Mouse (Mus musculus): ENCODE results near the gene Ica1. TPM values are rescaled to one million over a fixed set of nuclear protein-coding genes. Genes with fewer than 3 reads are reported as not detected.
A peak's percentile ranks its signal among the peaks of the same experiment; 100 is the strongest.

Ica1 gene
- total and polyA plus RNA-seq, 3 experiments, result 3.0 to 13.6 (median 3.5) TPM

DNA sequence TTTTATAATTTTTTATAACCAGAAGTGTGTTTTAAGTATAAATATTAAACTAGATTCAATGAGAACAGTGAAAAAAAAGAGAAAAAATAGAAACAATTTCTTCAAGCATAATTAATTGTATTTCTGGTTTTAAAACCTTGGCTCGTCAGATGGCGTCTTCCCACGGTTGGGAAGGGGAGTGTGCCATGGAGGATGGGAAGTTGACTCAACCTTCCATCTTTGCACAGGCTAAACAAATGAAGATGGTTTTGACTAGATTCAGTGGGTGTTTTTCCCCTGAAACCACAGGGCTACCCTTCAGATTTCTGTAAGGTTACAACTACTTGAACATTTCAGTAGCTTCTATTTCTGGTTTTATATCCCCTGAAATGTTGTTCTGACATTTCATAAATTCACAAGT, 12.5 kb downstream of the Ica1 start:
- ATAC-seq (ENCODE audit: extremely low read depth, insufficient number of reproducible peaks, low FRiP score, poor library complexity, severe bottlenecking) (no peak), DNase-seq (ENCODE audit: low spot score) (no peak)
- Histone ChIP-seq H3K4me3 (ENCODE audit: low read depth, low read length) (no peak overlapping the region), H3K27me3 (ENCODE audit: insufficient read depth, low read length) (no peaks in the 10 kb centered on the region; the same call in 1 of the 2 replicates), H3K36me3 (replicated peaks) (no peaks in the 10 kb centered on the region), H3K9me3 (replicated peaks) (no peaks in the 10 kb centered on the region), H3K4me1 (ENCODE audit: insufficient read depth, low read depth, low read length) (peaks cover 37% of the 10 kb centered on the region)
- TF ChIP-seq GATA2 (IDR thresholded peaks at IDR 0.05; ENCODE audit: borderline replicate concordance, low read depth, low read length) (no peak), POLR2AphosphoS5 (IDR thresholded peaks at IDR 0.05; ENCODE audit: insufficient replicate concordance, low read depth, low read length) (no peak), TAL1 (conservative IDR thresholded peaks at IDR 0.05; ENCODE audit: low read depth, low read length) (no peak), GATA1 (IDR thresholded peaks at IDR 0.05; ENCODE audit: borderline replicate concordance, low read length) (no peak), CTCF (IDR thresholded peaks at IDR 0.05; ENCODE audit: low read depth, low read length) (no peak)

DNA sequence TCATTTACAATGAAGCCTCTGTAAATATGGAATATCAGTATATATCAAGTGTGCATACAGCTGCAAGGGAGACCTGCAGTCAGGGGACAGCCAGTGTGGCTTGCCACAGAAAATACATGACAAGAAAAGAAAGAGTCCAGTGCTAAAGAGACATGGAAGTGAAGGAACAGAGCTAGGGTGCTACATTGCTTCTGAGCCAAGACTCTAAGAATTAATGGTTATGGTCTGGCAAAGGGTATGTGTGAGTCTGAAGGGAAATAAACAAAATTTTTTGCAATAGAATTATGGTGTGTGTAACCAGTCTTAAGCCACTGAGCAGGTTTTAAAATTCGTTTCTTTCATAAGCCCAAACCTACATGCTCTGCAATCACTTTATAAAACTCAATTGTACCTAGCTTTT, 13.2 kb downstream of the Ica1 start:
- TF ChIP-seq CTCF (IDR thresholded peaks at IDR 0.05; ENCODE audit: low read depth, low read length) (no peak), POLR2AphosphoS5 (IDR thresholded peaks at IDR 0.05; ENCODE audit: insufficient replicate concordance, low read depth, low read length) (no peak), GATA2 (IDR thresholded peaks at IDR 0.05; ENCODE audit: borderline replicate concordance, low read depth, low read length) (no peak)
- H3K4me3 ChIP-seq (ENCODE audit: low read depth, low read length), result no peak overlapping the region
- DNase-seq (ENCODE audit: low spot score), result no peak
- no peaks in the 10 kb centered on the region for H3K9me3 ChIP-seq (replicated peaks)
- no peaks in the 10 kb centered on the region for H3K27me3 ChIP-seq (ENCODE audit: insufficient read depth, low read length)
- no peak for ATAC-seq (ENCODE audit: extremely low read depth, insufficient number of reproducible peaks, low FRiP score, poor library complexity, severe bottlenecking)
- H3K4me1 ChIP-seq (ENCODE audit: insufficient read depth, low read depth, low read length), result peaks cover 33% of the 10 kb centered on the region
- H3K36me3 ChIP-seq (replicated peaks), result no peaks in the 10 kb centered on the region

DNA sequence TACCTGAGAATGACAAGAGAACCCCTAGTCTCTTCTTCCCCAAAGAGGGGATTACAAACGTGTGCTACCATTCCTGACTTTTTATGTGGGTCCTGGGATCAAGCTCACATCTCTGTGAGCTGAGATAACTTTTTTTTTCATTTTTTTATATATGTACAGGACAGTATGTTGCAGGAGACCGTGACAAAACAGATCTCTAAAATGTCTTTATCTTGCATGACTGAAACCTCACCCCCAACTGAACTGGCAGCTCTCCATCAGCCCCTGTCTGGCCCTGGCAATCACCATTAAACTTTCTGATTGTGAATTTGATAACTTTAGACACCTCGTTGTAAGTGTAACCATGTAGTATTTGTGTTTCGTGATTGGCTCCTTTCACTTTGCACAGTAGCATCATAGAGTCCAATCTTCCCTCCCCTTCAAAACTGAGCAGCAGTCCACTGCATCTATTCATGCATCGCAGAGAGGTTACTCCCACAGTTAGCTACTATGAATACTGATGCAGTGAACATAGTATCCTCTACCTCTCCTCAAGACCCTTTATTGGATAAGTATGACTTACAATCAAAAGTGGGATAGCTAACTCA, 17.5 kb downstream of the Ica1 start:
- Histone ChIP-seq H3K36me3 (replicated peaks) (no peaks in the 10 kb centered on the region), H3K27me3 (ENCODE audit: insufficient read depth, low read length) (no peaks in the 10 kb centered on the region), H3K4me3 (ENCODE audit: low read depth, low read length) (no peak overlapping the region), H3K4me1 (ENCODE audit: insufficient read depth, low read depth, low read length) (peaks cover 26% of the 10 kb centered on the region), H3K9me3 (replicated peaks) (no peaks in the 10 kb centered on the region)
- no peak for TF ChIP-seq TAL1 (conservative IDR thresholded peaks at IDR 0.05; ENCODE audit: low read depth, low read length)
- TF ChIP-seq GATA1 (IDR thresholded peaks at IDR 0.05; ENCODE audit: borderline replicate concordance, low read length), result no peak
- TF ChIP-seq GATA2 (IDR thresholded peaks at IDR 0.05; ENCODE audit: borderline replicate concordance, low read depth, low read length), result no peak
- TF ChIP-seq CTCF (IDR thresholded peaks at IDR 0.05; ENCODE audit: low read depth, low read length), result no peak
- TF ChIP-seq POLR2AphosphoS5 (IDR thresholded peaks at IDR 0.05; ENCODE audit: insufficient replicate concordance, low read depth, low read length), result no peak
- no peak for DNase-seq (ENCODE audit: low spot score)
- ATAC-seq (ENCODE audit: extremely low read depth, insufficient number of reproducible peaks, low FRiP score, poor library complexity, severe bottlenecking), result peak; percentile 16; the same call in 1 of the 2 replicates

DNA sequence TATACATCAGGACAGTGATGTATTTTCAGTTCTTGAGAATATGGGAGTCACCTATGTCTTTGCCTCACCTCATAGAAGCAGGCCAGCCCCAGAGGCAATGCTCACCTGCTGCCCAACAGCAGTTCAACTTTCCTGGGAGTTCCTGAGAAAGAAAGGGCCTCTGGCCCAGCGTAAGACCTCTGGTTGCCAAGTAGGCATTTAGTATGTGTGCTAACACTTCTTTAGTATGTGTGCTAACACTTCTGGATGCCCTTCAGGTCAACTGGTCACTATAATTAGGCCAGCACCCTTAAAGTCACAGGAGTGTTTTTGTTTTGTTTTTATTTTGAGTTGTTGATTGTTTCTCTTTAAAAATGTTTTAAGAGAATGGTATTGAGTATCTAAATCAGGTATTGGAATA, 18.4 kb downstream of the Ica1 start:
- no peaks in the 10 kb centered on the region for H3K36me3 ChIP-seq (replicated peaks)
- H3K4me3 ChIP-seq (ENCODE audit: low read depth, low read length), result no peak overlapping the region

DNA sequence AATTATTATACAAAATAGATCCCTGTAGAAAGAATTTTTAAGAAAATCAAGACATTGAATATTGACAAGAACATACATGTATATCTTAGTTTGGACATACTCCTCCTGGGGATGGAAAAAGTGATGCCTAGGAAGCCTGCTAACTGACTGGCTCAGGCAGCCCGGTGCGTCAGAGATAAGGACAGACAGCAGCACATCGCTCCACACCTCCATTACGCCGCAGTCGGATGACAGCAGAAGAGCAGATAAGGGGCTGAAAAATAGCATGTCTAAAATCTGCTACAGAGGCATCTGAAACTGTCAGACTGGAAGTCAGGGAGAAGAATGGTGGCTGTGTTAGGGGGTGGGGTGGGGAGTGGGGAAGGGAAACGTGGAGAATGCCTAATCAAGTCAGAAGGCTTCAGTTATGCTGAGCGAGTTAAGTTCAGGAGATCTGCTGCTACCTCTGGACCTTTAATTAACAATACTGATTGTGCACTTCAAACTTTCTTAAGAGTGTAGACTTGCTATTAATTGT, 22.5 kb downstream of the Ica1 start:
- Histone ChIP-seq H3K27me3 (ENCODE audit: insufficient read depth, low read length) (no peaks in the 10 kb centered on the region), H3K4me1 (ENCODE audit: insufficient read depth, low read depth, low read length) (peaks cover 36% of the 10 kb centered on the region), H3K9me3 (replicated peaks) (no peaks in the 10 kb centered on the region), H3K36me3 (replicated peaks) (no peaks in the 10 kb centered on the region), H3K4me3 (ENCODE audit: low read depth, low read length) (peak overlapping the region; percentile 13; the same call in 1 of the 2 replicates)
- TF ChIP-seq GATA1 (IDR thresholded peaks at IDR 0.05; ENCODE audit: borderline replicate concordance, low read length), result no peak
- peak; percentile 73 for TF ChIP-seq TAL1 (conservative IDR thresholded peaks at IDR 0.05; ENCODE audit: low read depth, low read length)
- peak; percentile 91 for ATAC-seq (ENCODE audit: extremely low read depth, insufficient number of reproducible peaks, low FRiP score, poor library complexity, severe bottlenecking)
- peak; percentile 32 for DNase-seq (ENCODE audit: low spot score)

More for the DNA sequence above, 18.4 kb downstream of the Ica1 start:
- ATAC-seq (ENCODE audit: extremely low read depth, insufficient number of reproducible peaks, low FRiP score, poor library complexity, severe bottlenecking) (no peak), DNase-seq (ENCODE audit: low spot score) (no peak)
- H3K27me3 ChIP-seq (ENCODE audit: insufficient read depth, low read length), result no peaks in the 10 kb centered on the region
- TF ChIP-seq GATA1 (IDR thresholded peaks at IDR 0.05; ENCODE audit: borderline replicate concordance, low read length) (no peak), CTCF (IDR thresholded peaks at IDR 0.05; ENCODE audit: low read depth, low read length) (no peak), POLR2AphosphoS5 (IDR thresholded peaks at IDR 0.05; ENCODE audit: insufficient replicate concordance, low read depth, low read length) (no peak), GATA2 (IDR thresholded peaks at IDR 0.05; ENCODE audit: borderline replicate concordance, low read depth, low read length) (no peak), TAL1 (conservative IDR thresholded peaks at IDR 0.05; ENCODE audit: low read depth, low read length) (no peak)
- H3K4me1 ChIP-seq (ENCODE audit: insufficient read depth, low read depth, low read length), result peaks cover 34% of the 10 kb centered on the region
- H3K9me3 ChIP-seq (replicated peaks), result no peaks in the 10 kb centered on the region

DNA sequence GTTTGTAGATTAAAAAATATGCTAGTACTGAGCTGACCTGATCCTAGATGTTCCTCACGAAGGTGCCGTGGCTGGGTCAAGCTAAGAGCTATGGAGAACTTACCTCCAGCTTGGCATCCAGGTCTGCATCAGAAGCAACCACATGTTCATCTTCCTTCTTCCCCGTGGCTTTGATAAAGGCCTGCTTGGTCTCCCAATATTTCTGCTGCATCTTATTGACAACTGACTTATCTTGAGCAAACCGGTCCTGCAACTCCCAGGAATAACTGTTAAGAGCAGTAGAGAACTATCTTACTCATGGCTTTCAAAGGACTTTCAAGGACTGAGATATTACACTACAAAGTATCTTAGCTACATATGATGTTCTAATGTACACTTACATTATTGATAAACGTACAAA, 23.8 kb downstream of the Ica1 start:
- H3K27me3 ChIP-seq (ENCODE audit: insufficient read depth, low read length), result no peaks in the 10 kb centered on the region
- no peaks in the 10 kb centered on the region for H3K36me3 ChIP-seq (replicated peaks)
- no peak for ATAC-seq (ENCODE audit: extremely low read depth, insufficient number of reproducible peaks, low FRiP score, poor library complexity, severe bottlenecking)
- no peak overlapping the region for H3K4me3 ChIP-seq (ENCODE audit: low read depth, low read length)
- H3K4me1 ChIP-seq (ENCODE audit: insufficient read depth, low read depth, low read length), result peaks cover 33% of the 10 kb centered on the region
- DNase-seq (ENCODE audit: low spot score), result no peak
- no peaks in the 10 kb centered on the region for H3K9me3 ChIP-seq (replicated peaks)
- TF ChIP-seq CTCF (IDR thresholded peaks at IDR 0.05; ENCODE audit: low read depth, low read length) (no peak), GATA2 (IDR thresholded peaks at IDR 0.05; ENCODE audit: borderline replicate concordance, low read depth, low read length) (no peak), POLR2AphosphoS5 (IDR thresholded peaks at IDR 0.05; ENCODE audit: insufficient replicate concordance, low read depth, low read length) (no peak), TAL1 (conservative IDR thresholded peaks at IDR 0.05; ENCODE audit: low read depth, low read length) (no peak), GATA1 (IDR thresholded peaks at IDR 0.05; ENCODE audit: borderline replicate concordance, low read length) (no peak)

Measured in G1E (cell line).